Mouse (Mus musculus) limb, embryonic 11.5 days (tissue): ENCODE measurements around the gene Olfr160. TPM values are rescaled to one million over a fixed set of nuclear protein-coding genes. Genes with fewer than 3 reads are reported as not detected.

Experiments
- ATAC-seq: fragments of 200-750 bp; cut with Nextera tagmentation; 2 replicates; pipeline ENCODE4 v1.8.0; 2017; ENCODE audit warnings: low read depth; ENCODE audit not compliant: insufficient number of reproducible peaks, low FRiP score, low TSS enrichment
- DNase-seq: peaks from one replicate; pipeline ENCODE4 v3.0.0-alpha.2; 2015; ENCODE audit warnings: low spot score
- H3K27ac ChIP-seq: fragments of 300-500 bp; sonication (generic); replicated peaks from 2 replicates; pipeline ENCODE4 v1.5.1; 2014; ENCODE audit warnings: low read depth, mild to moderate bottlenecking, low read length
- H3K27me3 ChIP-seq: fragments of 300-500 bp; sonication (generic); 2 replicates; pipeline ENCODE4 v1.6.1; 2014; ENCODE audit warnings: mild to moderate bottlenecking, low read length, mixed read lengths; ENCODE audit not compliant: control insufficient read depth, insufficient read depth
- H3K36me3 ChIP-seq: fragments of 300-500 bp; sonication (generic); 2 replicates; pipeline ENCODE4 v1.6.1; 2014; ENCODE audit warnings: mild to moderate bottlenecking, low read length, moderate library complexity, mixed read lengths; ENCODE audit not compliant: control insufficient read depth, insufficient read depth
- H3K4me1 ChIP-seq: fragments of 300-500 bp; sonication (generic); 2 replicates; pipeline ENCODE4 v1.6.1; 2014; ENCODE audit warnings: low read length, mixed read lengths; ENCODE audit not compliant: control insufficient read depth, insufficient read depth
- H3K4me2 ChIP-seq: fragments of 300-500 bp; sonication (generic); 2 replicates; pipeline ENCODE4 v1.6.1; 2014; ENCODE audit warnings: low read depth, mild to moderate bottlenecking, moderate library complexity; ENCODE audit not compliant: severe bottlenecking
- H3K4me3 ChIP-seq: fragments of 300-500 bp; sonication (generic); 2 replicates; pipeline ENCODE4 v1.5.1; 2014; ENCODE audit warnings: low read depth, low read length
- H3K9ac ChIP-seq: fragments of 300-500 bp; sonication (generic); 2 replicates; pipeline ENCODE4 v1.6.1; 2014; ENCODE audit warnings: mild to moderate bottlenecking, low read length
- H3K9me3 ChIP-seq: fragments of 300-500 bp; sonication (generic); 2 replicates; pipeline ENCODE4 v1.6.1; 2016; ENCODE audit warnings: low read length; ENCODE audit not compliant: control insufficient read depth
- WGBS: fragments of 180-500 bp; shearing (Covaris S2); extraction: QIAGEN DNeasy Blood & Tissue Kit; methylation state at CpG from one replicate; pipeline ENCODE4 v1.1.7; 2014; 5-methylcytosine and 5-hydroxymethylcytosine counted together
- polyA plus RNA-seq: library from polyadenylated mRNA; unstranded; fragments of >200 nt; fragmentation: Nextera tagmentation; extraction: Ambion mirVana; gene quantifications from 2 replicates; pipeline ENCODE4 v1.2.1, GENCODE M21; 2014

Gene Olfr160
- polyA plus RNA-seq, 1 experiment from 2014 or later: not detected

- no peak overlapping the region for H3K4me3 ChIP-seq
- no peaks in the 10 kb centered on the region for H3K9me3 ChIP-seq
- no peaks in the 10 kb centered on the region for H3K27me3 ChIP-seq
- H3K36me3 ChIP-seq: no peaks in the 10 kb centered on the region
- no peak overlapping the region for H3K4me2 ChIP-seq
- 67% methylated on average over 5 of the region's 5 CpGs for WGBS
- H3K9ac ChIP-seq: no peak overlapping the region
- H3K4me1 ChIP-seq: no peaks in the 10 kb centered on the region
- ATAC-seq (no peak), DNase-seq (no peak)
- H3K27ac ChIP-seq: no peak overlapping the region
Observed at GRCm38 (mm10) chr9:37689970-37690686, 25.9 kb downstream of the Olfr160 start.

- no peak overlapping the region for H3K4me3 ChIP-seq
- H3K27me3 ChIP-seq: no peaks in the 10 kb centered on the region
- no peak overlapping the region for H3K27ac ChIP-seq
- ATAC-seq (no peak), DNase-seq (no peak)
- H3K36me3 ChIP-seq: no peaks in the 10 kb centered on the region
- H3K4me1 ChIP-seq: no peaks in the 10 kb centered on the region
- no peak overlapping the region for H3K9ac ChIP-seq
- 45% methylated on average over 3 of the region's 3 CpGs for WGBS
- H3K4me2 ChIP-seq: no peak overlapping the region
- no peaks in the 10 kb centered on the region for H3K9me3 ChIP-seq
Observed at GRCm38 (mm10) chr9:37687941-37688303, 28.1 kb downstream of the Olfr160 start.

GRCm38 (mm10) chr9:37687288-37687940 lies 28.6 kb downstream of the Olfr160 start:
- no peaks in the 10 kb centered on the region for H3K4me1 ChIP-seq
- no peaks in the 10 kb centered on the region for H3K27me3 ChIP-seq
- no peak overlapping the region for H3K27ac ChIP-seq
- 82% methylated on average over 3 of the region's 3 CpGs for WGBS
- H3K4me3 ChIP-seq: no peak overlapping the region
- ATAC-seq (no peak), DNase-seq (no peak)
- H3K9ac ChIP-seq: no peak overlapping the region
- H3K4me2 ChIP-seq: no peak overlapping the region
- H3K9me3 ChIP-seq: no peaks in the 10 kb centered on the region
- H3K36me3 ChIP-seq: no peaks in the 10 kb centered on the region

- no peaks in the 10 kb centered on the region for H3K27me3 ChIP-seq
- no peaks in the 10 kb centered on the region for H3K9me3 ChIP-seq
- 97% methylated on average over 1 of the region's 1 CpGs for WGBS
- H3K27ac ChIP-seq: no peak overlapping the region
- H3K36me3 ChIP-seq: no peaks in the 10 kb centered on the region
- no peak overlapping the region for H3K4me2 ChIP-seq
- no peak for ATAC-seq
- H3K4me1 ChIP-seq: no peaks in the 10 kb centered on the region
- no peak overlapping the region for H3K9ac ChIP-seq
- H3K4me3 ChIP-seq: no peak overlapping the region
- no peak for DNase-seq
Observed at GRCm38 (mm10) chr9:37681123-37681522, 34.9 kb downstream of the Olfr160 start.

GRCm38 (mm10) chr9:37675287-37675686 lies 40.8 kb downstream of the Olfr160 start:
- no peaks in the 10 kb centered on the region for H3K9me3 ChIP-seq
- WGBS: 88% methylated on average over 4 of the region's 4 CpGs
- H3K4me2 ChIP-seq: no peak overlapping the region
- no peaks in the 10 kb centered on the region for H3K4me1 ChIP-seq
- no peaks in the 10 kb centered on the region for H3K36me3 ChIP-seq
- H3K9ac ChIP-seq: no peak overlapping the region
- no peaks in the 10 kb centered on the region for H3K27me3 ChIP-seq
- no peak for DNase-seq
- no peak for ATAC-seq
- H3K27ac ChIP-seq: no peak overlapping the region
- no peak overlapping the region for H3K4me3 ChIP-seq

GRCm38 (mm10) chr9:37670261-37670660 lies 45.8 kb downstream of the Olfr160 start:
- H3K27me3 ChIP-seq: no peaks in the 10 kb centered on the region
- ATAC-seq (no peak), DNase-seq (no peak)
- no peak overlapping the region for H3K4me2 ChIP-seq
- no peak overlapping the region for H3K27ac ChIP-seq
- WGBS: 84% methylated on average over 3 of the region's 3 CpGs
- H3K9me3 ChIP-seq: no peaks in the 10 kb centered on the region
- no peak overlapping the region for H3K9ac ChIP-seq
- H3K36me3 ChIP-seq: no peaks in the 10 kb centered on the region
- no peaks in the 10 kb centered on the region for H3K4me1 ChIP-seq
- no peak overlapping the region for H3K4me3 ChIP-seq

GRCm38 (mm10) chr9:37669678-37670077 lies 46.4 kb downstream of the Olfr160 start:
- Histone ChIP-seq H3K4me2 (no peak overlapping the region), H3K36me3 (no peaks in the 10 kb centered on the region), H3K27me3 (no peaks in the 10 kb centered on the region), H3K4me1 (no peaks in the 10 kb centered on the region), H3K9me3 (no peaks in the 10 kb centered on the region), H3K27ac (no peak overlapping the region), H3K4me3 (no peak overlapping the region), H3K9ac (no peak overlapping the region)
- WGBS: 68% methylated on average over 4 of the region's 4 CpGs
- no peak for DNase-seq
- no peak for ATAC-seq

- H3K4me1 ChIP-seq: no peaks in the 10 kb centered on the region
- H3K36me3 ChIP-seq: no peaks in the 10 kb centered on the region
- whole genome bisulfite sequencing: 67% methylated on average over 6 of the region's 6 CpGs
- H3K27me3 ChIP-seq: no peaks in the 10 kb centered on the region
- no peaks in the 10 kb centered on the region for H3K9me3 ChIP-seq
- no peak within 1 kb of the TSS for H3K4me2 ChIP-seq
- no peak within 1 kb of the TSS for H3K4me3 ChIP-seq
- no peak within 1 kb of the TSS for H3K9ac ChIP-seq
- ATAC-seq (no peak), DNase-seq (no peak)
- H3K27ac ChIP-seq: no peak within 1 kb of the TSS
Observed at GRCm38 (mm10) chr9:37669115-37669514, 46.9 kb downstream of the Olfr160 start, which contains the start of gene Panx3. TSS of gene Panx3 (minus strand) at chr9:37669235.
